Mouse (Mus musculus): ENCODE measurements at regions not wholly inside any gene's neighbourhood (a gene's known extent, or its start where the extent isn't known, plus 50 kb on each side); places are given as distances from the start of the nearest gene placed in this dataset.

- no peak overlapping the region for H3K4me3 ChIP-seq (ENCODE audit: low read length)
- H3K27me3 ChIP-seq (ENCODE audit: insufficient read depth, low read length) = no peaks in the 10 kb centered on the region
- no peak for DNase-seq (ENCODE audit: low spot score)
- no peaks in the 10 kb centered on the region for H3K36me3 ChIP-seq (ENCODE audit: insufficient read depth, low read length)
- no peak for ATAC-seq
- H3K9ac ChIP-seq (replicated peaks; ENCODE audit: low read length) = no peak overlapping the region
- H3K4me2 ChIP-seq (ENCODE audit: low read depth, low read length) = no peak overlapping the region
- H3K9me3 ChIP-seq (ENCODE audit: low read length) = no peaks in the 10 kb centered on the region
- no peak for TF ChIP-seq CTCF (IDR thresholded peaks at IDR 0.05; ENCODE audit: low read depth)
- no peaks in the 10 kb centered on the region for H3K4me1 ChIP-seq (ENCODE audit: insufficient read depth, low read length)
- H3K27ac ChIP-seq = no peak overlapping the region
Observed at GRCm38 (mm10) chr17:16298553-16298952, 467.7 kb upstream of the Rgmb start.

Data from hindbrain, postnatal 0 days (tissue).